Mouse (Mus musculus): Measurements from ENCODE around the gene Enthd1. TPM values are rescaled to one million over a fixed set of nuclear protein-coding genes. Genes with fewer than 3 reads are reported as not detected.

Enthd1 gene
- polyA plus RNA-seq, 1 experiment = not detected

- no peak for TF ChIP-seq GATA1 (IDR thresholded peaks at IDR 0.05; ENCODE audit: low read length)
Observed at GRCm38 (mm10) chr15:80483041-80483705, 81.8 kb downstream of the Enthd1 start.

DNA sequence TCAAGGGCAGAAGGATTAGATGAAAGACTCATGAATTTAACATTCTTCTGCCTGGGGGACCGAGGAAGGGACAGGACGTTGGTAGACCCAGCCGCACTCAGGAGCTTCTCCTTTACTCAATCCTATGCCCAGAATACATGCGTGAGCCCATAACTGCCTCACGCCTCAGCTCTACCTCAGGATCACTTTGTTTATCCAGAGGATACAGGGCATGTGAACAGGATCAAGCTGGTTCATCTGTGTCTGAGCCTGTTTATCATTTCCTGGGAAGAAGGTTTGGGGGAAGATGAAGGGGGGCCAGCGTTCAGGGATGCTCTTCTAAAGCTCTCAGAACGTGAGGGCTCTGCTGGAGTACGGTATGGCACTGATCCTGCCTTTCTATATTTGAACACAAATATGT, 82.6 kb downstream of the Enthd1 start:
- TF ChIP-seq GATA1 (IDR thresholded peaks at IDR 0.05; ENCODE audit: low read length) = no peak

DNA sequence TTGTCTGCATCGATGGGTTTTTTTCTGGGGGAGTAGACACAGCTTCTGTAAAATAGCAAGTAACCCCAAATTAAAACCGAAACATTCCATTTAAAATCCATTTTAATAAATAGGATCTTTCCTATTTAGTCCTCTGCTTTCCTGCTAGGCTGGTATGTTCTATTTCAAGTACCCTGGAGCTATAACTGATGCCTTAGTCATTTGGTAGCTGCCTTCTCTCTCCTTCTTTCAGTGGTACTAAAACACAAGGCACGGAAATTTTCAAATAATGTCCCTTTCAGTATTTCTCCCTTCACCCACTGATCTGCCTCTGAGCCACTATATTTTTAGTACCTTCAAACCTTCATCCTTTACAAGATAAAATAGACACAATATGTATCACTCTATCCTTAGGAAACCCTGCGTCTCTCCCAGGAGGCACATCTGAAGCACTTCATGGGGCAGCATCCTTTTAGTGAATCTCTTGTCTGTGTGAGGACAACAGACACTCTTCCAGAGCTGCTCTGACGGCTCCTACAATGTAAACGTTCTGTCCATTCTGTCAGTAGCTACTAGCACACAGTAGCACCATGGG, 90.4 kb downstream of the Enthd1 start:
- TF ChIP-seq GATA1 (IDR thresholded peaks at IDR 0.05; ENCODE audit: low read length) = no peak

DNA sequence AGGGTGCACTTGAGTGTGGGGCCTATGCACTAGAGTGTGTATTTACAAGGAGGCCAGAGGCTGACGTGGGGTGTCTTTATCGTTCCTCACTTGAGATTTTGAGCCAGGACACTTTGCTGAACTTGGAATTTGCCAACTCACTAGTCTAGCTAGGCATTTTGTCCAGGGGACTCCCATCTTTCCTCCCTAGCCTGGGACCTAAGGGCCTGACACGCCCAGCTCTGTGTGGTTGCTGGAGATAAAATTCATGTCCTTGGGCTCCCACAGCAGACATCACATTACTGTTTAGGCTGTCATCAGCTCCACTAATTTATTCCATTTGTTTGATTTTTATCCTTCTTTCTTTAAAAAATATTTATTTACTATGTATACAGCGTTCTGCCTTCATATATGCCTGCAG, 97.1 kb downstream of the Enthd1 start:
- no peak for TF ChIP-seq GATA1 (IDR thresholded peaks at IDR 0.05; ENCODE audit: low read length)

DNA sequence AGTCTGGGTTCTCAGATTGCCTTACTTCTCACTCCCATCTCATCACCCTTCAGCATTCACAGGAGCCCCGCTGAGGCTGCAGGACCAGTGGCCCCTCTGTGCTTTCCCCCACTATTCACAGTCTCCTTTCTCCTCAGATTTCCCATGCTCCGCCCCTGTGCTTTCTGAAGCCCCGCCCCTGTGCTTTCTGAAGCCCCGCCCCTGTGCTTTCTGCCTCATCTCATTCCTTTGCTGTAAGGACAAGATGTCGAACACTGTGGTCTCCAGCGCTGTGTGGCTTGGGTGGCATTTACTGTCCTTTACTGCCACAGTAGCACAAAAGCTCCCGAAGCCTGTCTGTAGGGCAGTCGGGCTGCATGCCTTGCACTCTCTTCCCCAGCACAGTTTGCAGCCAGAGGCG, 102.8 kb downstream of the Enthd1 start:
- no peak for TF ChIP-seq GATA1 (IDR thresholded peaks at IDR 0.05; ENCODE audit: low read length)

DNA sequence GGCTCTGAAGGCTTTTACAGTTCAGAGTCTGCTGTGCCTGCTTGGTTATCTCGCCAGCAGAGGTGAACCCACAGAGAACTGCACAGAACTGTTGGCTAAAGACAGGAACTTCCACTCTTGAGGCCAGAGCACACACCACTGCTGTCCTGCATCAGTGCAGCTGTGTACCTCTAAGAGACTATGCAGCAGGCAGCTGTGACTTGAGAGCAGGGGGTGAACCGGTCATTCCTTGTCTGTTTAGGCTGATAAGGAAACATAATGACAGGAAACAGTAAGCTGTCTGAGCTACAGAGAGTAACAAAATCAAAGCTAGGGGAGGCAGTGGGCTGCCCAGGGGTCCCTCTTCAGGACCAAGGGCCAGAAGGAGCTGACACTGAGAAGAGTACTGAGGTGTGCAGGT, 103.5 kb downstream of the Enthd1 start:
- TF ChIP-seq GATA1 (IDR thresholded peaks at IDR 0.05; ENCODE audit: low read length) = no peak

GRCm38 (mm10) chr15:80460011-80460410, 104.9 kb downstream of the Enthd1 start:
- TF ChIP-seq GATA1 (IDR thresholded peaks at IDR 0.05; ENCODE audit: low read length) = no peak

DNA sequence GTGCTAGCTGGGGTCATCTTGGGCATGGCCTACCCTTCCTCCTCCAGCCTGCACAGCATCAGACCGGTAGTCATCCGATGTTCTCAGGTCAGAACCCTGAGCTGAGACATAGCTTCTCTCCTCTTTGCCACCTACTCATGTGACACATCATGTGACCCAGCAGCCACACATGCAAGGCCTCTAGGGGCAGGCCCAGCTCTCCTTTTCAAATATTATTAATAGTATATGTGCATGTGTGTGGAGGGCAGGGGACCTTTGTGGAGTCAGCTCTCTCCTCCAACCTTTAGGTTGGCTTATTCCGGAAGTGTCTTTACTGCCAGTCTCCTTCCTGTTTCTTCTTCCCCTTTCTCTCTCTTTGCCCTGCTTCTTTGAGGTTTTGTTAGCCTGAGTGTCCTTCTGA, 107.0 kb downstream of the Enthd1 start:
- TF ChIP-seq GATA1 (IDR thresholded peaks at IDR 0.05; ENCODE audit: low read length) = no peak

DNA sequence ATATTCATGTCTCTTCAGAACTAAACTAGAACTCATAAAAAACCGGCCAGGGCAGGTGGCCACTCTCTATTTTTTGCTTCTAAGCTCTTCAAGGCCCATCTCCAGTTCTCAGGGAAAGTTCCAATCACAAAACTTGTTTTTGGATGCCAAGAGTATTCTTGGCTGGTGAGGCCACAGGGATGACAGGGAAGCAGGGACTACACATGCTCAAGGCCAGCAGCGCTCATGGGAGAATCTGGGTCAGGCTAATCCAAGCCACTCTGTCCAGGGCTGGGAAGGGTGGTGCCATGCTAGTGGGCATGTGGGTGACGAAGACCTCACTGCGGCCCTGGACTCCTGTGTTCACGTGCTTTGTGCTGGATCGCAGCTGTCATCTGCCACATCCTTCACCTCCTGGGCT, 110.5 kb downstream of the Enthd1 start:
- no peak for TF ChIP-seq GATA1 (IDR thresholded peaks at IDR 0.05; ENCODE audit: low read length)

DNA sequence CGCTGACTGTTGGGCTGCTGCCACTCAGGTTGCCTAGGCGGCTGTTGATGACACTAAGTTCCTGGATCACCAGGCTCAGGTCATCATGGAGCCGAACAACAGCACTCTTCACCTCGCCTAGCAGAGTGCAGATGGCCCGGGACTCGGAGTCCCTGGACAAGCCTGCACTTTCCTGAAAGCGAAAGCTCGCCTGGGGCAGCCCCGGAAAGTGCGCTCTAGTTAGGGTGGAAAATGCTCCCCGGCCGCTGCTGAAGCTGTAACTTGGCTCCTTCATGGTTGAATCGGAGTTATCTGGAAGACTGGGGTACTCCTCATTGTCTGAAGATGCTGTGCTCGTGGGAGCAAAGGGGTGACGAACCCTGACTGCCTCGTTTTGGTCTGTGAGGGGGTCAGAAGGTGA, 112.5 kb downstream of the Enthd1 start:
- no peak for TF ChIP-seq GATA1 (IDR thresholded peaks at IDR 0.05; ENCODE audit: low read length)

DNA sequence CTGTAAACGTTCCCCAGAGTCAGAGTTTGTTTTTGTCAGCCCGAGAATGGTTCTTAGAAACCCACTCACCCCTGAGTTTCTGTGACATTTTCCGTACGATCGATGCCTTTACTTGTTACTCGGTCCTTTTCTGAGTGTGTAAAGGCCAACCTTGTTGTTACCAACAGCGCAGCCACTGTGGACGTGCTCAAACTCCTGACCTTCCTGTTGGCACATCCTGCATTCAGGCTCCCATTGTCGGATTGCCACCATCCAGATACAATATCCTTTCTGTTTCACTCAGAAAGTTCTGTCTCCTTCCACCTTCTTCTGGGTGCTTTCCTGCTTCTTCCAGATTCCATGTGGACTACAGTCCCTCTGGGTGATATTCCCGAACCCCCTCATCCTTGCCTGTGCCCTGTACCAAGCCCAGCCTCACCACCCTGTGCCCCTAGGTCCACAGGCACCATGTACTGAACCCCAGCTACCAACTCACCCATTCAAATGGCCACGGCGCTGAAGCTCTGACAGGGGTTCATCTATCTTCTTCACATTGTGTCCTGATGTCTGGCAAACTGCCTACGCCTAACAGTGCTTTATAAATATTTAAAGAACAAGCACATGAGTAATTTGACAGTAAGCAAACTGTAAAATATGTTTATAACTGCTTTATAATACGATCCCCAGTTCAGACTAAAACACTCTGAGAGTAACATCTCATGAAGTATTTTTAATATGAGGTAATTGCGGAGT, 118.8 kb downstream of the Enthd1 start:
- TF ChIP-seq GATA1 (IDR thresholded peaks at IDR 0.05; ENCODE audit: low read length) = no peak

- TF ChIP-seq GATA1 (IDR thresholded peaks at IDR 0.05; ENCODE audit: low read length) = no peak
Observed at GRCm38 (mm10) chr15:80440195-80440594, 124.8 kb downstream of the Enthd1 start.

- no peak for TF ChIP-seq GATA1 (IDR thresholded peaks at IDR 0.05; ENCODE audit: low read length)
Observed at GRCm38 (mm10) chr15:80438423-80438822, 126.5 kb downstream of the Enthd1 start.

- no peak for TF ChIP-seq GATA1 (IDR thresholded peaks at IDR 0.05; ENCODE audit: low read length)
Observed at GRCm38 (mm10) chr15:80437996-80438395, 127.0 kb downstream of the Enthd1 start.

DNA sequence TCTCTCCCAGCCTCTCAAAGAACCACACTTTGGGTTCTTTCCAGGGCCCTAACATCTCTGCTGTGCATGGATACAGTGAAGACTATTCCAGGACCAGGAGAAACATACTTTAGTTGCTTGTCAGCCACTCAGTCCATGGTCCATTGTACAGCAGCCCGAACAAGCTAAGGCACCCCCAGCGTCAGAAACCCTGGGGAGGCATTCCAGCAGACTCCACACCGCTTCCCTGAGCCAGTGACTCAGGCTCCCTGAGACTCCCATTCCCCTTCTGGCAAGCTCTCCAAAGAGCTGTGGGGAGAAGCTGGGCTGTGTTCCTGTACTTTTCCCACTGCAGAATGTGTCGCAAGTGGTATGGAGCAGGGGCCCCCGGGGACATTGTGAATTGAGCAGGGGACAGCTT, 128.0 kb downstream of the Enthd1 start:
- TF ChIP-seq GATA1 (IDR thresholded peaks at IDR 0.05; ENCODE audit: low read length) = no peak

- TF ChIP-seq GATA1 (IDR thresholded peaks at IDR 0.05; ENCODE audit: low read length) = no peak
Observed at GRCm38 (mm10) chr15:80430324-80430723, 134.6 kb downstream of the Enthd1 start.

GRCm38 (mm10) chr15:80418146-80418545, 146.8 kb downstream of the Enthd1 start:
- TF ChIP-seq GATA1 (IDR thresholded peaks at IDR 0.05; ENCODE audit: low read length) = no peak
